Comparison of ENCODE assay signal across 16 mouse cellular contexts in genomic region chr14:72807286-72807685, GRCm38 (mm10).
DNase-seq lines count a peak whose midpoint lies in the region; ATAC-seq lines count a peak whose summit lies in the region.
"Had no signal": no experiment of that assay in that cellular context is flagged by ENCODE, and none has a peak within 500 bp of the region (broad histone marks: within the 10 kb centered on the region; RNA-seq: fewer than 3 reads in every experiment).

No protein-coding gene starts in this region.

- no peak for ATAC-seq in forebrain, embryonic 12.5 days (ENCODE audit: low FRiP score)
- ATAC-seq: forebrain, embryonic 14.5 days; midbrain, embryonic 16.5 days had no signal

- H3K27me3 ChIP-seq in forebrain, embryonic 12.5 days = no peaks in the 10 kb centered on the region
- H3K27me3 ChIP-seq: embryonic facial prominence, embryonic 13.5 days; neural tube, embryonic 13.5 days had no signal

- H3K4me1 ChIP-seq in forebrain, embryonic 12.5 days = no peaks in the 10 kb centered on the region
- H3K4me1 ChIP-seq: embryonic facial prominence, embryonic 13.5 days; limb, embryonic 10.5 days; neural tube, embryonic 13.5 days had no signal

- H3K27ac ChIP-seq in forebrain, embryonic 12.5 days = no peak overlapping the region
- H3K27ac ChIP-seq: embryonic facial prominence, embryonic 13.5 days; kidney, postnatal 0 days; limb, embryonic 10.5 days; liver, embryonic 14.5 days; neural tube, embryonic 13.5 days had no signal

- H3K4me2 ChIP-seq in forebrain, embryonic 12.5 days = no peak overlapping the region
- H3K4me2 ChIP-seq: embryonic facial prominence, embryonic 13.5 days; neural tube, embryonic 13.5 days had no signal

- DNase-seq in kidney, adult 11 months = peak; percentile 23
- no peak for DNase-seq in kidney, postnatal 25 days
- peak; percentile 25 for DNase-seq in right cerebral cortex, postnatal 25 days
- DNase-seq in right cerebral cortex, postnatal 14 days = no peak
- peak; percentile 39 for DNase-seq in adrenal gland, postnatal 25 days
- peak; percentile 29 to 32 for DNase-seq in right cerebral cortex, postnatal 36 days (ENCODE audit: low spot score in 2 of 2)
- DNase-seq in heart, adult 11 months = no peak
- DNase-seq: lung, postnatal 4 days had no signal

- no peaks in the 10 kb centered on the region for H3K36me3 ChIP-seq in forebrain, embryonic 12.5 days (replicated peaks)
- H3K36me3 ChIP-seq: embryonic facial prominence, embryonic 13.5 days; limb, embryonic 10.5 days; neural tube, embryonic 13.5 days had no signal

- H3K9me3 ChIP-seq in forebrain, embryonic 12.5 days = no peaks in the 10 kb centered on the region
- H3K9me3 ChIP-seq: embryonic facial prominence, embryonic 13.5 days; limb, embryonic 10.5 days; neural tube, embryonic 13.5 days had no signal

- 88% methylated on average over 7 of the region's 7 CpGs for WGBS in forebrain, embryonic 12.5 days

- H3K4me3 ChIP-seq in forebrain, embryonic 12.5 days (replicated peaks) = no peak overlapping the region
- H3K4me3 ChIP-seq: embryonic facial prominence, embryonic 13.5 days; limb, embryonic 10.5 days; neural tube, embryonic 13.5 days had no signal

- no peak overlapping the region for H3K9ac ChIP-seq in forebrain, embryonic 12.5 days
- H3K9ac ChIP-seq: embryonic facial prominence, embryonic 13.5 days; liver, embryonic 14.5 days; neural tube, embryonic 13.5 days had no signal

Comparison
In these comparisons a context has a peak if more than half of its experiments do, and no peak if none do; other contexts are left out.
1. DNase-seq: peak in kidney, adult 11 months (single experiment), right cerebral cortex, postnatal 25 days (single experiment), adrenal gland, postnatal 25 days (single experiment) and right cerebral cortex, postnatal 36 days (2 of 2); none in kidney, postnatal 25 days (0 of 2), right cerebral cortex, postnatal 14 days (single experiment) and heart, adult 11 months (single experiment).